Mouse (Mus musculus) midbrain, embryonic 14.5 days (tissue): ENCODE data around the gene Zmat5. TPM values are rescaled to one million over a fixed set of nuclear protein-coding genes. Genes with fewer than 3 reads are reported as not detected.
A peak's percentile ranks its signal among the peaks of the same experiment; 100 is the strongest.

Experiments used
- ATAC-seq: fragments of 200-750 bp; cut with Nextera tagmentation; 2 replicates; pipeline ENCODE4 v1.8.0; 2017; ENCODE audit warnings: moderate number of reproducible peaks, moderate library complexity; ENCODE audit not compliant: low FRiP score, low TSS enrichment
- DNase-seq: peaks from one replicate; pipeline ENCODE4 v3.0.0-alpha.2; 2015
- H3K27ac ChIP-seq: fragments of 300-500 bp; sonication (generic); replicated peaks from 2 replicates; pipeline ENCODE4 v1.5.1; 2014; ENCODE audit warnings: mild to moderate bottlenecking, low read depth, low read length, moderate library complexity
- H3K27me3 ChIP-seq: fragments of 300-500 bp; sonication (generic); 2 replicates; pipeline ENCODE4 v1.6.1; 2014; ENCODE audit warnings: low read length, control low read depth, mixed read lengths; ENCODE audit not compliant: control insufficient read depth, insufficient read depth
- H3K36me3 ChIP-seq: fragments of 300-500 bp; sonication (generic); 2 replicates; pipeline ENCODE4 v1.6.1; 2014; ENCODE audit warnings: low read length, control low read depth; ENCODE audit not compliant: control insufficient read depth, insufficient read depth
- H3K4me1 ChIP-seq: fragments of 300-500 bp; sonication (generic); 2 replicates; pipeline ENCODE4 v1.6.1; 2014; ENCODE audit warnings: mild to moderate bottlenecking, antibody characterized with exemption, low read length, control low read depth; ENCODE audit not compliant: control insufficient read depth, insufficient read depth
- H3K4me2 ChIP-seq: fragments of 300-500 bp; sonication (generic); 2 replicates; pipeline ENCODE4 v1.6.1; 2014; ENCODE audit warnings: mild to moderate bottlenecking, low read length, moderate library complexity
- H3K4me3 ChIP-seq: fragments of 300-500 bp; sonication (generic); replicated peaks from 2 replicates; pipeline ENCODE4 v1.5.1; 2014; ENCODE audit warnings: low read depth, low read length
- H3K9ac ChIP-seq: fragments of 300-500 bp; sonication (generic); replicated peaks from 2 replicates; pipeline ENCODE4 v1.6.1; 2014; ENCODE audit warnings: mild to moderate bottlenecking, low read length, moderate library complexity
- H3K9me3 ChIP-seq: fragments of 300-500 bp; sonication (generic); 2 replicates; pipeline ENCODE4 v1.6.1; 2016; ENCODE audit warnings: low read length, control low read depth, mixed read lengths; ENCODE audit not compliant: control insufficient read depth
- WGBS: fragments of 180-500 bp; shearing (Covaris S2); extraction: QIAGEN DNeasy Blood & Tissue Kit; methylation state at CpG from one replicate; pipeline ENCODE4 v1.1.7; 2014; 5-methylcytosine and 5-hydroxymethylcytosine counted together
- polyA plus RNA-seq: library from polyadenylated mRNA; unstranded; fragments of >200 nt; fragmentation: Nextera tagmentation; extraction: Ambion mirVana; gene quantifications from 2 replicates; pipeline ENCODE4 v1.2.1, GENCODE M21; 2014

Zmat5 gene
- polyA plus RNA-seq, 1 experiment from 2014 or later, result 60.0 TPM

DNA sequence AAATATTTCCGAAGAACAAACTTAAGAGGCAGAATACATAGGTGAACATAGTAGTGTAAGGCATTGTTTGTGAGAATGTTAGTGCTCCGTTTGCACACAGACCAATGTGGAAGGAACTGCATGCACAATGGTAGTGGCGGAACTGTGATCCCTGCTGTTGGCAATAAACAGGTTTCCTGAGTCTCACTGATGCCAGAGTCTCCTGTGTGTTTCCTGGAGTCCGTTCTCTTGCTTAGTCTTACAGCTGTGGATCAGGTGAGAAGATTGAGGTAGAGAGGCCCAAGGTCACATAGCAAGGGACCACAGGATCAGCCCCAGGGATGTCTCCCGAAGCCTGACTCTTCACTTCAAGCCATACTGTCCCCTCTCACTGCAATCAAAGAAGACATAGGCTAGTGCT lies 19.0 kb upstream of the Zmat5 start:
- H3K27ac ChIP-seq, result no peak overlapping the region
- no peak overlapping the region for H3K9ac ChIP-seq
- H3K4me1 ChIP-seq, result no peaks in the 10 kb centered on the region
- ATAC-seq (no peak), DNase-seq (no peak)
- no peaks in the 10 kb centered on the region for H3K9me3 ChIP-seq
- H3K4me3 ChIP-seq, result no peak overlapping the region
- H3K36me3 ChIP-seq, result peaks cover 39% of the 10 kb centered on the region
- no peak overlapping the region for H3K4me2 ChIP-seq
- no peaks in the 10 kb centered on the region for H3K27me3 ChIP-seq
- WGBS, result 90% methylated on average over 5 of the region's 5 CpGs

DNA sequence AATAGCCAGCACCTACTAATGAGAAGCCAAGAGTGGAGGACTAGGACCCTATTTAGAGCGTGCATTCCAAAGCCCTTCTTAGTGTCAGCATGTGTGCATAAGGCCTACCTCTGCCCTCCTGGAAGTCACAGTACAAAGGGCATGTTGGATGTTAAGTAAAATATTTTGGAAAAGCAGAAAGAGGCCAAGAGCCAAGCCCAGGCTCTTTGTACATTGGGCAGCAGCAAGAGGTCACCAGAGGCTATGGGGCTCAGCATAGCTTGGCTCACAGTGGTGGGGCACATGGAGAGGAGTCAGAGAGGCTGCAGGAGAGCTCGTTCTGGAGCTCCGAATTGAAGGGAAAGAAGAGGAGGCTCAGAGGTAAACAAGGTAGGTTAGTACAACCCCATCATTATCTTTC lies 17.5 kb upstream of the Zmat5 start:
- Histone ChIP-seq H3K9me3 (no peaks in the 10 kb centered on the region), H3K4me2 (no peak overlapping the region), H3K4me3 (no peak overlapping the region), H3K27me3 (no peaks in the 10 kb centered on the region), H3K36me3 (peaks cover 26% of the 10 kb centered on the region), H3K4me1 (no peaks in the 10 kb centered on the region), H3K27ac (no peak overlapping the region), H3K9ac (no peak overlapping the region)
- WGBS, result 82% methylated on average over 3 of the region's 3 CpGs
- ATAC-seq, result no peak
- no peak for DNase-seq

DNA sequence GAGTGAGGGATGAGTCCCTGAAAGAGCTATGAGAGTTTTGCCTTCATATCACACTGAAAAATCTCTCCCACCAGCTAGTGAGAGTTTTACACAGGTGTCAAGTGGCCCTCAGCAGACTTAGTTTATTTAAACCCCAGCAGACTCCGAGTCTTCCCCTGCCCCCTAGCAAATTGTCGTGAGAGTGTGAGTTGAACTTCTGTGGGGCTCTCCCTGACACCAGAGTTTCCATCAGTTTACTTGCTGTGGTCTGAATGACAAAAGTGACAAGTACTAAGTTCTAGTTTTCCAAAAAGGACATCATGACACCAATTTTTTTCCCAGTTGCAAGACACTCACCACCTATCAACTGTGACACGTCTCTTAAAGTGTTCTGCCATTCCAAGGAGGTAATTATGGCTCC lies 16.6 kb upstream of the Zmat5 start:
- H3K36me3 ChIP-seq, result peaks cover 17% of the 10 kb centered on the region
- H3K27me3 ChIP-seq, result no peaks in the 10 kb centered on the region
- H3K27ac ChIP-seq, result no peak overlapping the region
- H3K9me3 ChIP-seq, result no peaks in the 10 kb centered on the region
- H3K4me2 ChIP-seq, result no peak overlapping the region
- no peak overlapping the region for H3K9ac ChIP-seq
- ATAC-seq, result no peak
- no peak for DNase-seq
- no peaks in the 10 kb centered on the region for H3K4me1 ChIP-seq
- 85% methylated on average over 3 of the region's 3 CpGs for WGBS
- no peak overlapping the region for H3K4me3 ChIP-seq

DNA sequence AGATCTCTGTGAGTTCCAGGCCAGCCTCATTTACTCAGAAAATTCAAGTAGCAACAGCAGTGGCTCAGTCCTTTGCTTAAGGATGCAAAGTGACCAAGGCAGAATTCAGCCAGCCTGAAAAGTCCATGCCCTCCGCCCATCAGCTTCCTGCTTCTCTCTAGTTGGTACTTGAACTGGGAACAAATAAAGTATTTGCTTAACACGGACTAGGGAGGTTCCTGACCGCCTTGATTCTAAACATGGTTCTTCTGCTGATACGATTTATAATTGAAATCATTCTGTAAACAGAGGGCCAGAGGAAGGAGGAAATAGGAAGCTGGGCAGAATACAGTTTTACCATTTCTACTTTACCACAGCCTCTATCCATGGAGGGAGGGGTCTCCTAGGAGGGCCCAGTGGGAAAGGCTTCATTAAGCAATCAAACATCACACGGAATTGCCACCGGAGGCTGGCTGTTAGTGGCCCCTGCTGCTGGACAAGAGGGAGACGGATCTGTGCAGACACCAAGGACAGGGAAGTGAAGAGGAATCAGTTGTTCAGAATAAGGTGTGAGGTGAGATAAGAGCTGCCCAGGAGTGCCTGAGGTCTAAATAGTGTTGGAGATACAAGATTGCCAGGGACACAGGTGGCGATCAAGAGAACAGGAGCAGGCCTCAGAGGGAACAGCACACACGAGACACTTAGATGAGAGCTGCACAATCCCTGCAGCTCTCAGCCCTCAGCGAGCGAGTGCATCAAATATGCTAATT lies 15.7 kb upstream of the Zmat5 start:
- Histone ChIP-seq H3K4me3 (no peak overlapping the region), H3K27me3 (no peaks in the 10 kb centered on the region), H3K9me3 (no peaks in the 10 kb centered on the region), H3K36me3 (peaks cover 8% of the 10 kb centered on the region), H3K9ac (no peak overlapping the region), H3K27ac (no peak overlapping the region), H3K4me2 (no peak overlapping the region), H3K4me1 (no peaks in the 10 kb centered on the region)
- 66% methylated on average over 11 of the region's 11 CpGs for WGBS
- ATAC-seq, result no peak
- no peak for DNase-seq

DNA sequence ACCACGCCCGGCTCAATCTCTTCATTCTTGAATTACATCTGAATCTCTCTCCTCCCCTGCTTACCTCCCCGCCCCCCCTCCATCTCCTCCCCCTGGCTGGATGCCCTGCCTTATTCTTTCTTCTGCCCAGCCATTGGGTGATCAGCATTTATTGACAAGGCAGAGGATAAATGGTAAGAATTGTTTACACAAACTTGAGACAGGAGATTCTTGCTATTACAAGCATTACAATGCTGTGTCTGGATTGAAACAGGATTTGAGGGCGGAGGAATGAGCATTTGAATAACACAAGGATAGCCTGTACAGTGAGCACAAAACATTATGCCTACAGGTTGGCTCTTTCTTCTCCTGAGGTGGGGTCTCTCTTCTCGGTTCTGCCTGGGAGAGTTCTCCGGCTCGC lies 14.1 kb upstream of the Zmat5 start:
- Histone ChIP-seq H3K36me3 (no peaks in the 10 kb centered on the region), H3K9me3 (no peaks in the 10 kb centered on the region), H3K9ac (no peak overlapping the region), H3K4me3 (no peak overlapping the region), H3K27me3 (no peaks in the 10 kb centered on the region), H3K4me1 (no peaks in the 10 kb centered on the region), H3K27ac (no peak overlapping the region), H3K4me2 (no peak overlapping the region)
- WGBS, result 83% methylated on average over 7 of the region's 7 CpGs
- ATAC-seq (no peak), DNase-seq (no peak)

DNA sequence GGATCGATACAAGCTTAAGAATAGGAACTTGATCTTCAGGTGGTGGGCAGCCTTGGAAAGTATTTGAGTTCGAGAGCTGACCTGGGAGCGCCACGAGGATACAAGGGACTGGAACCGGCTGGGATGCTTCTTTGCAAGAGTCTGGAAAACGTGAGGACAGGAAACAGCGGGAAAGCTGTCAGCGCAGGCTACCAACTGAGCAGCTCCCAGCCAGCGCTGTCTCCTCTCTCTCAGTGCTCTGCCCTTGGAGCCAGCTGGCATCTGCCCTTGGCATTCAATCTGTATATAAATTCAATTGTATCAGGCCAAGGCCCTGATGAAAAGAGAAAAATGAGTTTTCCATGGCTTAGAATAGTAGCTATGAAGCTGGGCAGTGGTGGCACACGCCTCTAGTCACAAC lies 13.3 kb upstream of the Zmat5 start:
- Histone ChIP-seq H3K27ac (no peak overlapping the region), H3K4me1 (no peaks in the 10 kb centered on the region), H3K9ac (no peak overlapping the region), H3K9me3 (no peaks in the 10 kb centered on the region), H3K36me3 (no peaks in the 10 kb centered on the region), H3K27me3 (no peaks in the 10 kb centered on the region), H3K4me3 (no peak overlapping the region), H3K4me2 (no peak overlapping the region)
- 69% methylated on average over 10 of the region's 10 CpGs for WGBS
- no peak for ATAC-seq
- no peak for DNase-seq

DNA sequence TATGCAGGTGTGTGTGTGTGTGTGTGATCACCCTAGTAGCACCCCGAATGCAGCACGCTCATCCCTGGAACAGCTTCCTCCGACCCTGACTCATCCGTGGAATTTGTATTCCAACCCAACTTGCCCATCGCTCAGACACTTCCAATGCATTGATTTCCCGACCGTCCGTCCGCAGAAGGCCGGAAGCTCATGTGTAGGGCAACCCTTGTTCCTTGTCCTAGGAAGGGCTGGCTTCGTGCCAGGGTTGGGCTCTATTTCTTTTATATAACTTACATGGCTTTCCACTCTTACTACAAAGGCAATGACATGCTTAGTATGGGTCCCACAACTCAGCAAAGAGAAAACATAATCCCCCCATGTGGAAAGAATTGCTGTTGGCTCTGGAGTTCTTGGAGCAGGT lies 12.3 kb upstream of the Zmat5 start:
- no peak for ATAC-seq
- H3K4me2 ChIP-seq, result no peak overlapping the region
- no peaks in the 10 kb centered on the region for H3K36me3 ChIP-seq
- H3K9me3 ChIP-seq, result no peaks in the 10 kb centered on the region
- no peaks in the 10 kb centered on the region for H3K27me3 ChIP-seq
- DNase-seq, result peak; percentile 36
- WGBS, result 73% methylated on average over 11 of the region's 11 CpGs
- no peak overlapping the region for H3K4me3 ChIP-seq
- no peak overlapping the region for H3K9ac ChIP-seq
- no peaks in the 10 kb centered on the region for H3K4me1 ChIP-seq
- no peak overlapping the region for H3K27ac ChIP-seq

DNA sequence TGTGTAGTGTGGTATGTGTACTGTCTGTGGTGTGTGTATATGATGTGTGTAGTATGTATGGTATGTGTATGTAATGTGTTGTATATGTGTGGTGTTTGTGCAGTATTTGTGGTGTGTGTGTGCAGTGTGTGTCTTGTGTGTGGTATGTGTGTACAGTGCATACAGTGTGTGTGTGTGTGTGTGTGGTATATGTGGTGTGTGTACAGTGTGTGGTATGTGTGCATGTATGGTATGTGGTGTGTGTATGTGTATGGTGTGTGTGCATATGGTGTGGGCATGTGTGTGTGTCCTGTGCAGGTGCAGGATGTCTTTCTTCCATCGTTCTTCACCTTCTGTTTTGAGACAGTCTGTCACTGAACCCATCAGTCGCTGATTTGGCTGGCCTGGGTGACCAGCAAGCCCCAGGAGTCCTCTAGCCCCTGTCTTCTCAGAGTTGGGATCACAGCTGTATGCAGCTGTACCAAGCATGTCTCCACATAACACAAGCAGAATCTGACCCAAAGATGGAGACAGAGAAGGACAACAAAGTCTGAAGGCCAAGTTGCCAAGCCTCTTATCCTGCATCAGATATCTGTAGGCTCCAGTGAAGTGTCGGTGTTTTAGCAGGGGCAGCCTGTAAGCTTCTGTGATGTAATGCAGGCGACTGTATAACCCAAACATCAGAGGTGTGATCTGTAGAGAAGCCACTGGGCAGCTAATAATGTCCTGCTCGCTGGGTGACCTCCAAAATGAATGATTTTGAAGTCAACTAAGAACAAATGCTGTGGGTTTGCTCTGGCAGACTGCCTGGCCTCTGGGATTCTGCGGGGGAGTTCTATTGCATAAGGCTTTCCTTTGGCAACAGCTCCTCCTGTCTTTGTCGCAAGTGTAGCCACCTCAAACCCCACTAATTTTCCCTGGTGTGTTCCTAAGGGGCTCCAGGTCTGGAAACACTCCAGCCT lies 7.2 kb upstream of the Zmat5 start:
- DNase-seq, result peak; percentile 31
- no peaks in the 10 kb centered on the region for H3K27me3 ChIP-seq
- no peak overlapping the region for H3K4me3 ChIP-seq
- no peak overlapping the region for H3K27ac ChIP-seq
- no peaks in the 10 kb centered on the region for H3K9me3 ChIP-seq
- no peak overlapping the region for H3K9ac ChIP-seq
- ATAC-seq, result no peak
- 62% methylated on average over 7 of the region's 7 CpGs for WGBS
- no peak overlapping the region for H3K4me2 ChIP-seq
- no peaks in the 10 kb centered on the region for H3K4me1 ChIP-seq
- H3K36me3 ChIP-seq, result peaks cover 12% of the 10 kb centered on the region
